28 mouse cellular contexts compared by ENCODE assay signal in the genomic region with DNA sequence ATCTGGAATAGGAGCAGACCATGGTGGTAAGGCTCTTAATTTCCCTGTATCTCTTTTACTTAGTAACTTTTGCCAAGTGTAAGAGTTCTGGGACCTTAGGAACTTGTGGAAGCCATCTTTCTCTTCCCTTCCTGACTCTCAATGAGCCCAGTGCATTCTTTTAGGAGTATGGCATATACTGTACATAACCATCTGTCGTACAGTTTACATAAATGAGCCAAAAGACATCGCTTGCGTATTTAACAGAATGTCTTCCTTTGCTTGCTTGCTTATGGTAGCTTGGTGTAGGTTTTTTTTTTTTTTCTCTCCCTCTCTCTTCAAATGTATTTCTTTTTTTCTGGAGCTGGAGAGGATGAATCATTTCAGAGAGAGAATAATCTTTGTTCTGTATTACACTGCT.
DNase-seq lines count a peak whose midpoint lies in the region; ATAC-seq and TF ChIP-seq lines count a peak whose summit lies in the region.
"Had no signal": no experiment of that assay in that cellular context is flagged by ENCODE, and none has a peak within 500 bp of the region (broad histone marks: within the 10 kb centered on the region; RNA-seq: fewer than 3 reads in every experiment).

No protein-coding gene starts in this region.

- DNase-seq in forebrain, embryonic 10.5 days (ENCODE audit: extremely low spot score, low spot score) = no peak
- no peak for DNase-seq in hindbrain, embryonic 10.5 days (ENCODE audit: low spot score)
- DNase-seq in neural tube, embryonic 10.5 days (ENCODE audit: extremely low spot score, low spot score) = no peak
- DNase-seq in thymus, postnatal 25 days = no peak
- DNase-seq in lung, postnatal 0 days (ENCODE audit: low spot score) = no peak
- DNase-seq: adrenal gland, postnatal 36 days; cerebellum, adult 11 months; cerebellum, adult 9-10 months; cerebellum, postnatal 36 days; gastrocnemius, postnatal 10 days; kidney, adult 2 months; kidney, postnatal 36 days; liver; lung, adult 2 months; lung, postnatal 14 days had no signal

- TF ChIP-seq EP300 in lung, postnatal 0 days (IDR thresholded peaks at IDR 0.05) = no peak

- H3K36me3 ChIP-seq in forebrain, embryonic 13.5 days (ENCODE audit: poor library complexity, severe bottlenecking) = peaks cover 4% of the 10 kb centered on the region; the same call in 1 of the 2 replicates
- H3K36me3 ChIP-seq in forebrain, embryonic 10.5 days (replicated peaks) = peaks cover 21% of the 10 kb centered on the region
- no peaks in the 10 kb centered on the region for H3K36me3 ChIP-seq in hindbrain, embryonic 13.5 days
- H3K36me3 ChIP-seq in hindbrain, embryonic 10.5 days = peaks cover 29% of the 10 kb centered on the region
- no peaks in the 10 kb centered on the region for H3K36me3 ChIP-seq in neural tube, embryonic 13.5 days
- no peaks in the 10 kb centered on the region for H3K36me3 ChIP-seq in lung, postnatal 0 days (ENCODE audit: insufficient read depth, low read length)
- H3K36me3 ChIP-seq: heart, embryonic 15.5 days; neural tube, embryonic 12.5 days; stomach, embryonic 15.5 days had no signal

- H3K27me3 ChIP-seq in forebrain, embryonic 13.5 days = no peaks in the 10 kb centered on the region
- H3K27me3 ChIP-seq in forebrain, embryonic 10.5 days (ENCODE audit: poor library complexity, severe bottlenecking) = no peaks in the 10 kb centered on the region
- H3K27me3 ChIP-seq in hindbrain, embryonic 13.5 days = no peaks in the 10 kb centered on the region
- no peaks in the 10 kb centered on the region for H3K27me3 ChIP-seq in hindbrain, embryonic 10.5 days (ENCODE audit: insufficient read depth, poor library complexity, severe bottlenecking)
- H3K27me3 ChIP-seq in neural tube, embryonic 13.5 days = no peaks in the 10 kb centered on the region
- H3K27me3 ChIP-seq in lung, postnatal 0 days (replicated peaks; ENCODE audit: insufficient read depth, low read length) = no peaks in the 10 kb centered on the region
- H3K27me3 ChIP-seq: CH12.LX; heart, embryonic 15.5 days; intestine, embryonic 15.5 days; neural tube, embryonic 12.5 days; stomach, embryonic 15.5 days had no signal

- TF ChIP-seq CTCF in lung, postnatal 0 days (IDR thresholded peaks at IDR 0.05) = no peak

- peak; percentile 79; the same call in 1 of the 2 replicates for ATAC-seq in forebrain, embryonic 13.5 days
- ATAC-seq in hindbrain, embryonic 13.5 days (ENCODE audit: low FRiP score) = no peak
- no peak for ATAC-seq in neural tube, embryonic 13.5 days (ENCODE audit: low read depth)
- no peak for ATAC-seq in lung, postnatal 0 days
- ATAC-seq: activated CD4-positive, CD25-positive, alpha-beta regulatory T cell, adult 4 months; intestine, embryonic 15.5 days; midbrain, embryonic 16.5 days had no signal

- H3K4me1 ChIP-seq in forebrain, embryonic 13.5 days = 0 out of 2 replicates have a peak, but pooled peaks cover 6% of the 10 kb centered on the region
- peaks cover 10% of the 10 kb centered on the region; the same call in 1 of the 2 replicates for H3K4me1 ChIP-seq in forebrain, embryonic 10.5 days
- H3K4me1 ChIP-seq in hindbrain, embryonic 13.5 days (replicated peaks) = 0 out of 2 replicates have a peak, but pooled peaks cover 4% of the 10 kb centered on the region
- no peaks in the 10 kb centered on the region for H3K4me1 ChIP-seq in hindbrain, embryonic 10.5 days (replicated peaks)
- peaks cover 12% of the 10 kb centered on the region for H3K4me1 ChIP-seq in neural tube, embryonic 13.5 days (replicated peaks)
- no peaks in the 10 kb centered on the region for H3K4me1 ChIP-seq in lung, postnatal 0 days (ENCODE audit: insufficient read depth, low read depth, low read length)
- H3K4me1 ChIP-seq: heart, embryonic 10.5 days; heart, embryonic 15.5 days; intestine, embryonic 15.5 days; neural tube, embryonic 12.5 days; stomach, embryonic 15.5 days had no signal

- no peak overlapping the region for H3K9ac ChIP-seq in forebrain, embryonic 13.5 days
- H3K9ac ChIP-seq in hindbrain, embryonic 13.5 days = no peak overlapping the region
- H3K9ac ChIP-seq in neural tube, embryonic 13.5 days = no peak overlapping the region
- no peak overlapping the region for H3K9ac ChIP-seq in lung, postnatal 0 days (replicated peaks; ENCODE audit: low read depth)
- H3K9ac ChIP-seq: heart, embryonic 15.5 days; intestine, embryonic 15.5 days; liver, embryonic 14.5 days; neural tube, embryonic 12.5 days; stomach, embryonic 15.5 days had no signal

- no peak overlapping the region for H3K4me3 ChIP-seq in forebrain, embryonic 13.5 days
- H3K4me3 ChIP-seq in forebrain, embryonic 10.5 days = no peak overlapping the region
- H3K4me3 ChIP-seq in hindbrain, embryonic 13.5 days = no peak overlapping the region
- no peak overlapping the region for H3K4me3 ChIP-seq in hindbrain, embryonic 10.5 days
- no peak overlapping the region for H3K4me3 ChIP-seq in neural tube, embryonic 13.5 days
- no peak overlapping the region for H3K4me3 ChIP-seq in lung, postnatal 0 days (ENCODE audit: low read depth, low read length)
- H3K4me3 ChIP-seq: heart, embryonic 10.5 days; heart, embryonic 15.5 days; intestine, embryonic 15.5 days; neural tube, embryonic 12.5 days; stomach, embryonic 15.5 days had no signal

- H3K27ac ChIP-seq in forebrain, embryonic 13.5 days = no peak overlapping the region
- no peak overlapping the region for H3K27ac ChIP-seq in forebrain, embryonic 10.5 days
- peak overlapping the region; percentile 14; the same call in 1 of the 2 replicates for H3K27ac ChIP-seq in hindbrain, embryonic 13.5 days
- H3K27ac ChIP-seq in hindbrain, embryonic 10.5 days = no peak overlapping the region
- peak overlapping the region; percentile 74 for H3K27ac ChIP-seq in neural tube, embryonic 13.5 days (replicated peaks)
- H3K27ac ChIP-seq in lung, postnatal 0 days (ENCODE audit: low read length) = no peak overlapping the region
- H3K27ac ChIP-seq: heart, embryonic 10.5 days; heart, embryonic 15.5 days; hindbrain, postnatal 0 days; intestine, embryonic 15.5 days; liver, embryonic 14.5 days; neural tube, embryonic 12.5 days; stomach, embryonic 15.5 days had no signal

- 94% methylated on average over 3 of the region's 3 CpGs for WGBS in forebrain, embryonic 13.5 days
- WGBS in forebrain, embryonic 10.5 days = 96% methylated on average over 3 of the region's 3 CpGs
- 92% methylated on average over 3 of the region's 3 CpGs for WGBS in hindbrain, embryonic 13.5 days
- 98% methylated on average over 3 of the region's 3 CpGs for WGBS in hindbrain, embryonic 10.5 days
- 87% methylated on average over 3 of the region's 3 CpGs for WGBS in neural tube, embryonic 13.5 days
- WGBS in lung, postnatal 0 days = 85% methylated on average over 3 of the region's 3 CpGs

- H3K9me3 ChIP-seq in forebrain, embryonic 13.5 days (replicated peaks) = no peaks in the 10 kb centered on the region
- H3K9me3 ChIP-seq in forebrain, embryonic 10.5 days = no peaks in the 10 kb centered on the region
- H3K9me3 ChIP-seq in hindbrain, embryonic 13.5 days = no peaks in the 10 kb centered on the region
- no peaks in the 10 kb centered on the region for H3K9me3 ChIP-seq in hindbrain, embryonic 10.5 days
- H3K9me3 ChIP-seq in neural tube, embryonic 13.5 days = no peaks in the 10 kb centered on the region
- H3K9me3 ChIP-seq in lung, postnatal 0 days (ENCODE audit: low read length) = no peaks in the 10 kb centered on the region
- H3K9me3 ChIP-seq: heart, embryonic 10.5 days; heart, embryonic 15.5 days; intestine, embryonic 15.5 days; neural tube, embryonic 12.5 days; stomach, embryonic 15.5 days had no signal

- no peak overlapping the region for H3K4me2 ChIP-seq in forebrain, embryonic 13.5 days
- H3K4me2 ChIP-seq in hindbrain, embryonic 13.5 days = no peak overlapping the region
- no peak overlapping the region for H3K4me2 ChIP-seq in neural tube, embryonic 13.5 days
- H3K4me2 ChIP-seq in lung, postnatal 0 days (replicated peaks; ENCODE audit: low read depth, low read length) = no peak overlapping the region
- H3K4me2 ChIP-seq: heart, embryonic 15.5 days; intestine, embryonic 15.5 days; neural tube, embryonic 12.5 days; stomach, embryonic 15.5 days had no signal

Comparison
In these comparisons a context has a peak if more than half of its experiments do, and no peak if none do; other contexts are left out.
1. H3K27ac ChIP-seq: peak in hindbrain, embryonic 13.5 days (single experiment) and neural tube, embryonic 13.5 days (single experiment); none in forebrain, embryonic 13.5 days (single experiment), forebrain, embryonic 10.5 days (single experiment), hindbrain, embryonic 10.5 days (single experiment) and lung, postnatal 0 days (single experiment).